Mouse (Mus musculus): ENCODE data around the gene Man2a2.
A peak's percentile ranks its signal among the peaks of the same experiment; 100 is the strongest.

Gene Man2a2

GRCm38 (mm10) chr7:80368635-80369421 lies 2.3 kb downstream of the Man2a2 start:
- no peak for DNase-seq

- no peak for DNase-seq
These were observed 3.2 kb downstream of the Man2a2 start for GRCm38 (mm10) chr7:80368009-80368408.

- no peak for DNase-seq
These were observed 3.9 kb downstream of the Man2a2 start for GRCm38 (mm10) chr7:80367232-80367631.

- no peak for DNase-seq
These were observed 5.4 kb downstream of the Man2a2 start for GRCm38 (mm10) chr7:80365759-80366158.

GRCm38 (mm10) chr7:80360435-80360834 lies 10.7 kb downstream of the Man2a2 start:
- no peak for DNase-seq

GRCm38 (mm10) chr7:80358039-80358438 lies 13.1 kb downstream of the Man2a2 start:
- DNase-seq = no peak

GRCm38 (mm10) chr7:80357156-80357555 lies 14.0 kb downstream of the Man2a2 start:
- DNase-seq = peak; percentile 82

- DNase-seq = no peak
These were observed 14.8 kb downstream of the Man2a2 start for GRCm38 (mm10) chr7:80356351-80356750.

- no peak for DNase-seq
These were observed 18.3 kb downstream of the Man2a2 start for GRCm38 (mm10) chr7:80352920-80353319.

GRCm38 (mm10) chr7:80350808-80351207 lies 20.4 kb downstream of the Man2a2 start:
- no peak for DNase-seq

GRCm38 (mm10) chr7:80347670-80348586 lies 23.2 kb downstream of the Man2a2 start:
- no peak for DNase-seq

- no peak for DNase-seq
These were observed 24.3 kb downstream of the Man2a2 start for GRCm38 (mm10) chr7:80346830-80347229.

- no peak for DNase-seq
These were observed 25.0 kb downstream of the Man2a2 start for GRCm38 (mm10) chr7:80346173-80346572.

GRCm38 (mm10) chr7:80343270-80344018 lies 27.7 kb downstream of the Man2a2 start:
- DNase-seq = no peak

GRCm38 (mm10) chr7:80342858-80343257 lies 28.3 kb downstream of the Man2a2 start, which contains the start of gene Hddc3:
Hddc3 (plus strand) TSS chr7:80343104.
- DNase-seq = peak; percentile 94

GRCm38 (mm10) chr7:80341793-80342192 lies 29.4 kb downstream of the Man2a2 start:
- DNase-seq = no peak

- peak; percentile 68 for DNase-seq
These were observed 30.4 kb downstream of the Man2a2 start, which contains the start of gene Unc45a for GRCm38 (mm10) chr7:80340793-80341192. Unc45a (minus strand) TSS chr7:80341005.

GRCm38 (mm10) chr7:80339793-80340628 lies 31.2 kb downstream of the Man2a2 start:
- DNase-seq = peak; percentile 98

GRCm38 (mm10) chr7:80339371-80339770 lies 31.8 kb downstream of the Man2a2 start:
- no peak for DNase-seq

- DNase-seq = no peak
These were observed 34.2 kb downstream of the Man2a2 start for GRCm38 (mm10) chr7:80336932-80337331.

- no peak for DNase-seq
These were observed 36.3 kb downstream of the Man2a2 start for GRCm38 (mm10) chr7:80334848-80335247.

GRCm38 (mm10) chr7:80331433-80331832 lies 39.7 kb downstream of the Man2a2 start:
- no peak for DNase-seq
